Mouse (Mus musculus): ENCODE results near the gene Pgm5. TPM values are rescaled to one million over a fixed set of nuclear protein-coding genes. Genes with fewer than 3 reads are reported as not detected.

Gene Pgm5
- total RNA-seq, 1 experiment: 3.0 TPM

GRCm38 (mm10) chr19:24812106-24812810 is 49.4 kb downstream of the Pgm5 start:
- no peak for DNase-seq (ENCODE audit: low read depth, low spot score)
- H3K4me1 ChIP-seq (ENCODE audit: control insufficient read depth in 2 of 2, insufficient read depth in 2 of 2, low read length in 2 of 2, poor library complexity in 1 of 2): no peaks in the 10 kb centered on the region
- H3K36me3 ChIP-seq (ENCODE audit: control insufficient read depth, insufficient read depth, low read length, poor library complexity, severe bottlenecking): no peaks in the 10 kb centered on the region
- no peak overlapping the region for H3K4me3 ChIP-seq (ENCODE audit: insufficient read depth in 1 of 2, low read depth in 1 of 2, low read length in 2 of 2, poor library complexity in 1 of 2, severe bottlenecking in 1 of 2)
- in situ Hi-C loops (cut with MboI; ENCODE audit: low sequenced_read_pairs in 2 of 2, unreplicated experiment in 2 of 2): no loop called here
- no peaks in the 10 kb centered on the region for H3K9me3 ChIP-seq (ENCODE audit: control insufficient read depth, insufficient read depth, low read depth, low read length)
- no peak overlapping the region for H3K9ac ChIP-seq (ENCODE audit: insufficient read depth, low read depth, low read length, poor library complexity, severe bottlenecking)
- TF ChIP-seq ZC3H11A (IDR thresholded peaks at IDR 0.05; ENCODE audit: borderline replicate concordance, low read depth, low read length): no peak
- no peak for TF ChIP-seq MAFK (IDR thresholded peaks at IDR 0.05; ENCODE audit: insufficient read depth, low read depth, low read length)
- TF ChIP-seq HCFC1 (IDR thresholded peaks at IDR 0.05; ENCODE audit: borderline replicate concordance, insufficient read depth, low read length): no peak
- no peak for TF ChIP-seq CHD2 (IDR thresholded peaks at IDR 0.05; ENCODE audit: low read depth, low read length)
- no peak for TF ChIP-seq ZNF384 (IDR thresholded peaks at IDR 0.05; ENCODE audit: low read depth, low read length)
- H3K27ac ChIP-seq (ENCODE audit: insufficient read depth, low read depth, low read length, poor library complexity, severe bottlenecking): no peak overlapping the region

GRCm38 (mm10) chr19:24811451-24811850 is 50.2 kb downstream of the Pgm5 start:
- no peak overlapping the region for H3K27ac ChIP-seq (ENCODE audit: insufficient read depth, low read depth, low read length, poor library complexity, severe bottlenecking)
- no peak for TF ChIP-seq MAFK (IDR thresholded peaks at IDR 0.05; ENCODE audit: insufficient read depth, low read depth, low read length)
- TF ChIP-seq ZNF384 (IDR thresholded peaks at IDR 0.05; ENCODE audit: low read depth, low read length): no peak
- no peak for TF ChIP-seq HCFC1 (IDR thresholded peaks at IDR 0.05; ENCODE audit: borderline replicate concordance, insufficient read depth, low read length)
- TF ChIP-seq CHD2 (IDR thresholded peaks at IDR 0.05; ENCODE audit: low read depth, low read length): no peak
- TF ChIP-seq ZC3H11A (IDR thresholded peaks at IDR 0.05; ENCODE audit: borderline replicate concordance, low read depth, low read length): no peak
- no peaks in the 10 kb centered on the region for H3K36me3 ChIP-seq (ENCODE audit: control insufficient read depth, insufficient read depth, low read length, poor library complexity, severe bottlenecking)
- no peaks in the 10 kb centered on the region for H3K9me3 ChIP-seq (ENCODE audit: control insufficient read depth, insufficient read depth, low read depth, low read length)
- H3K9ac ChIP-seq (ENCODE audit: insufficient read depth, low read depth, low read length, poor library complexity, severe bottlenecking): no peak overlapping the region
- no peaks in the 10 kb centered on the region for H3K4me1 ChIP-seq (ENCODE audit: control insufficient read depth in 2 of 2, insufficient read depth in 2 of 2, low read length in 2 of 2, poor library complexity in 1 of 2)
- no peak for DNase-seq (ENCODE audit: low read depth, low spot score)
- in situ Hi-C loops (cut with MboI; ENCODE audit: low sequenced_read_pairs in 2 of 2, unreplicated experiment in 2 of 2): no loop called here
- no peak overlapping the region for H3K4me3 ChIP-seq (ENCODE audit: insufficient read depth in 1 of 2, low read depth in 1 of 2, low read length in 2 of 2, poor library complexity in 1 of 2, severe bottlenecking in 1 of 2)

GRCm38 (mm10) chr19:24806013-24806412 is 55.6 kb downstream of the Pgm5 start:
- no peak for TF ChIP-seq HCFC1 (IDR thresholded peaks at IDR 0.05; ENCODE audit: borderline replicate concordance, insufficient read depth, low read length)
- no peak for TF ChIP-seq CHD2 (IDR thresholded peaks at IDR 0.05; ENCODE audit: low read depth, low read length)
- no peak for TF ChIP-seq ZC3H11A (IDR thresholded peaks at IDR 0.05; ENCODE audit: borderline replicate concordance, low read depth, low read length)
- TF ChIP-seq ZNF384 (IDR thresholded peaks at IDR 0.05; ENCODE audit: low read depth, low read length): no peak
- TF ChIP-seq MAFK (IDR thresholded peaks at IDR 0.05; ENCODE audit: insufficient read depth, low read depth, low read length): no peak
- Histone ChIP-seq H3K4me1 (ENCODE audit: control insufficient read depth in 2 of 2, insufficient read depth in 2 of 2, low read length in 2 of 2, poor library complexity in 1 of 2) (no peaks in the 10 kb centered on the region), H3K9me3 (ENCODE audit: control insufficient read depth, insufficient read depth, low read depth, low read length) (no peaks in the 10 kb centered on the region), H3K9ac (ENCODE audit: insufficient read depth, low read depth, low read length, poor library complexity, severe bottlenecking) (no peak overlapping the region), H3K27ac (ENCODE audit: insufficient read depth, low read depth, low read length, poor library complexity, severe bottlenecking) (no peak overlapping the region), H3K4me3 (ENCODE audit: insufficient read depth in 1 of 2, low read depth in 1 of 2, low read length in 2 of 2, poor library complexity in 1 of 2, severe bottlenecking in 1 of 2) (no peak overlapping the region), H3K36me3 (ENCODE audit: control insufficient read depth, insufficient read depth, low read length, poor library complexity, severe bottlenecking) (no peaks in the 10 kb centered on the region)
- no peak for DNase-seq (ENCODE audit: low read depth, low spot score)
- in situ Hi-C loops (cut with MboI; ENCODE audit: low sequenced_read_pairs in 2 of 2, unreplicated experiment in 2 of 2): no loop called here

- in situ Hi-C loops (cut with MboI; ENCODE audit: low sequenced_read_pairs in 2 of 2, unreplicated experiment in 2 of 2): no loop called here
- DNase-seq (ENCODE audit: low read depth, low spot score): no peak
Measured at GRCm38 (mm10) chr19:24797606-24798005, 64.0 kb downstream of the Pgm5 start.

GRCm38 (mm10) chr19:24794350-24794749 is 67.3 kb downstream of the Pgm5 start:
- TF ChIP-seq ZNF384 (IDR thresholded peaks at IDR 0.05; ENCODE audit: low read depth, low read length) (no peak), CHD2 (IDR thresholded peaks at IDR 0.05; ENCODE audit: low read depth, low read length) (no peak), MAFK (IDR thresholded peaks at IDR 0.05; ENCODE audit: insufficient read depth, low read depth, low read length) (no peak), HCFC1 (IDR thresholded peaks at IDR 0.05; ENCODE audit: borderline replicate concordance, insufficient read depth, low read length) (no peak), ZC3H11A (IDR thresholded peaks at IDR 0.05; ENCODE audit: borderline replicate concordance, low read depth, low read length) (no peak)
- in situ Hi-C loops (cut with MboI; ENCODE audit: low sequenced_read_pairs in 2 of 2, unreplicated experiment in 2 of 2): no loop called here
- no peak overlapping the region for H3K4me3 ChIP-seq (ENCODE audit: insufficient read depth in 1 of 2, low read depth in 1 of 2, low read length in 2 of 2, poor library complexity in 1 of 2, severe bottlenecking in 1 of 2)
- no peak overlapping the region for H3K9ac ChIP-seq (ENCODE audit: insufficient read depth, low read depth, low read length, poor library complexity, severe bottlenecking)
- no peaks in the 10 kb centered on the region for H3K9me3 ChIP-seq (ENCODE audit: control insufficient read depth, insufficient read depth, low read depth, low read length)
- no peak overlapping the region for H3K27ac ChIP-seq (ENCODE audit: insufficient read depth, low read depth, low read length, poor library complexity, severe bottlenecking)
- no peaks in the 10 kb centered on the region for H3K36me3 ChIP-seq (ENCODE audit: control insufficient read depth, insufficient read depth, low read length, poor library complexity, severe bottlenecking)
- no peaks in the 10 kb centered on the region for H3K4me1 ChIP-seq (ENCODE audit: control insufficient read depth in 2 of 2, insufficient read depth in 2 of 2, low read length in 2 of 2, poor library complexity in 1 of 2)
- no peak for DNase-seq (ENCODE audit: low read depth, low spot score)

More at GRCm38 (mm10) chr19:24797606-24798005, 64.0 kb downstream of the Pgm5 start:
- H3K9ac ChIP-seq (ENCODE audit: insufficient read depth, low read depth, low read length, poor library complexity, severe bottlenecking): no peak overlapping the region
- no peak overlapping the region for H3K27ac ChIP-seq (ENCODE audit: insufficient read depth, low read depth, low read length, poor library complexity, severe bottlenecking)
- H3K9me3 ChIP-seq (ENCODE audit: control insufficient read depth, insufficient read depth, low read depth, low read length): no peaks in the 10 kb centered on the region
- no peak overlapping the region for H3K4me3 ChIP-seq (ENCODE audit: insufficient read depth in 1 of 2, low read depth in 1 of 2, low read length in 2 of 2, poor library complexity in 1 of 2, severe bottlenecking in 1 of 2)
- no peaks in the 10 kb centered on the region for H3K36me3 ChIP-seq (ENCODE audit: control insufficient read depth, insufficient read depth, low read length, poor library complexity, severe bottlenecking)
- no peaks in the 10 kb centered on the region for H3K4me1 ChIP-seq (ENCODE audit: control insufficient read depth in 2 of 2, insufficient read depth in 2 of 2, low read length in 2 of 2, poor library complexity in 1 of 2)
- TF ChIP-seq ZNF384 (IDR thresholded peaks at IDR 0.05; ENCODE audit: low read depth, low read length): no peak

Data from ES-E14 (cell line).